Mouse (Mus musculus): ENCODE measurements around the gene Magea2. TPM values are rescaled to one million over a fixed set of nuclear protein-coding genes. Genes with fewer than 3 reads are reported as not detected.
"Not testable (repeated sequence)": the region's sequence is repeated elsewhere in the genome, so short reads cannot be mapped to it uniquely, and the experiment has no call there.

The Magea2 gene
- not detected in 2 replicates for polyA plus RNA-seq (2015; fragmentation: Nextera tagmentation; extraction: Ambion mirVana)

DNA sequence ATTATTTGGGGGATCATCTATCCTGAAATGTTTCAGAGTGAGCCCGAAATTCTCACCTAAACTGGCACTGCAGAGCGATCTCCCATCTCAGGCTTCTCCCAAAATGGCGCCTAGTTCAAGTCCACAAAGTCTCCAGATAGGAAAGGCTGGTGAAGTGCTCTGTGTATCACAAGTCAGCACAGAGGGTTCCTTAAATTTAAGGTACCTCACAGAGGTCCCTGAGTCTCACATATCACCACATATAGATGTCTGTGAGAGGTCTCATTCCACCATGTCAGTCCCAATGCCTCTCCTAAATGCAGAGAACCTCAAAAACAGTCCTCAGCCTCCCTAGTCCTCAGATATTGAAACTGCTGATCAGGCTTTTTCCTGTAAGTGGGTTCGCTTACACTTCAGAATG, at the start of gene Magea2:
Gene Magea2, minus strand, starts transcription at position 101 of the 400 bp plus-strand sequence.
- not testable (repeated sequence) for H3K27ac ChIP-seq (ENCODE audit: low read length); H3K9ac ChIP-seq (ENCODE audit: low read depth, low read length); H3K4me1 ChIP-seq (ENCODE audit: control insufficient read depth, insufficient read depth, low read length); H3K36me3 ChIP-seq (ENCODE audit: control insufficient read depth, insufficient read depth, low read length); H3K4me2 ChIP-seq (ENCODE audit: low read length); H3K4me3 ChIP-seq (ENCODE audit: low read depth, low read length); H3K27me3 ChIP-seq (ENCODE audit: control insufficient read depth, insufficient read depth, low read depth, low read length); H3K9me3 ChIP-seq (replicated peaks; ENCODE audit: control insufficient read depth, low read length, poor library complexity, severe bottlenecking); ATAC-seq
- 83% methylated on average over 3 of the region's 4 CpGs for WGBS

DNA sequence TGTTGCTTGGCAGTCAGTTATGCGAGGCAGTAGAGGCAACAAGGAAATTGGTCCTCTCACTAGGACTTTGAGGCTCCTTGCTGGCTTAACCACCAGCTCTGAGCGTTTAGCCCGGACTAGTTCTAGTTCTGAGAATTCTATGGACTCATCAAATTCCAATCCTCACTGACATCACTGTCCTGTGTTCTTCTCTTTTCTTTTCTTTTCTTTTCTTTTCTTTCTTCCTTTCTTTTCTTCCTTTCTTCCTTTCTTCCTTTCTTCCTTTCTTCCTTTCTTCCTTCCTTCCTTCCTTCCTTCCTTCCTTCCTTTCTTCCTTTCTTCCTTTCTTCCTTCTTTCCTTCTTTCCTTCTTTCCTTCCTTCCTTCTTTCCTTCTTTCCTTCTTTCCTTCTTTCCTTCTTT, 34.8 kb upstream of the Magea2 start, which contains the start of gene Cldn34b2:
Gene Cldn34b2, minus strand, starts transcription at position 101 of the 400 bp plus-strand sequence.
- H3K4me2 ChIP-seq (ENCODE audit: low read length); H3K4me3 ChIP-seq (ENCODE audit: low read depth, low read length); H3K9ac ChIP-seq (ENCODE audit: low read depth, low read length); H3K36me3 ChIP-seq (ENCODE audit: control insufficient read depth, insufficient read depth, low read length); H3K4me1 ChIP-seq (ENCODE audit: control insufficient read depth, insufficient read depth, low read length); H3K27me3 ChIP-seq (ENCODE audit: control insufficient read depth, insufficient read depth, low read depth, low read length); ATAC-seq; H3K27ac ChIP-seq (ENCODE audit: low read length); H3K9me3 ChIP-seq (replicated peaks; ENCODE audit: control insufficient read depth, low read length, poor library complexity, severe bottlenecking): not testable (repeated sequence)
- WGBS, result 76% methylated on average over 3 of the region's 3 CpGs

DNA sequence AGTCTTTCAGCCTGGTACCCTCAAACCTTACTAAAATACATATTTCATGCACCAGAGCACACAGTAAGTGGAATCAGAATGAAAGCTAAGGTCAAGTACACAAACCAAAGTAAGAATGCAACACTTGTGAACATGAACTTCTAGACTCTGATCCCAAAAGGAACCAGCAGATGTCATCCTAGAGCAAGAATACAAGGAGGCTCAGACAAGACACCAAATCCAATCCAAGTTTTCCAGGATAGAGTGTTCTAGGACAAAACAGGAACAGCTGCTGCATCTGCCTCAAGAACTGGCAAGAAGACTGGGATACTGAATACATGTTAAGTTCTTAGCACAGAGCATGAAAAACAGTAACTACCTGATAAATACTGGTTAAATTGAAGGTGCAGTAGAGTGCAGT, 4.6 kb upstream of the Magea2 start:
- no peak overlapping the region for H3K4me2 ChIP-seq (ENCODE audit: low read length)
- H3K9me3 ChIP-seq (replicated peaks; ENCODE audit: control insufficient read depth, low read length, poor library complexity, severe bottlenecking), result no peaks in the 10 kb centered on the region
- H3K36me3 ChIP-seq (ENCODE audit: control insufficient read depth, insufficient read depth, low read length), result no peaks in the 10 kb centered on the region
- no peak overlapping the region for H3K27ac ChIP-seq (ENCODE audit: low read length)
- no peaks in the 10 kb centered on the region for H3K4me1 ChIP-seq (ENCODE audit: control insufficient read depth, insufficient read depth, low read length)
- ATAC-seq, result no peak
- no peaks in the 10 kb centered on the region for H3K27me3 ChIP-seq (ENCODE audit: control insufficient read depth, insufficient read depth, low read depth, low read length)
- H3K9ac ChIP-seq (ENCODE audit: low read depth, low read length), result no peak overlapping the region
- H3K4me3 ChIP-seq (ENCODE audit: low read depth, low read length), result no peak overlapping the region

DNA sequence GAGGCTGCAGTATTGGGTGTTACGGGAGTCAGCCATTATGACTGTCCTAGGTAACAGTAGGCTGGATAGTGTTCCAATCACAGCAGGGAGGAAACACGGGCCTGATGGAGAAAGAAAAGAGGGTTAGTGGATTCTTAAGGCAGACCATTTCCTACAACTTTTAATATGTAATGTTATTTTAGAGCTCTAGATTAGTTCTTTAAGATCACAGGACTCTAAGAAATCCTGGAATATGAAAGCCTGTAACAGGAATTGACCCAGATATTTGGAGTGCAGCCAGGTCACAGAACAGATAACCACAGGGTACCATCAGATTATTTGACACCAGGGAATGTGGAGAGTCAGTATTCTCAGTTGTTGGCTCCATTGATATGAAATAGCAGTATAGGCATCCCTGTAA, 3.8 kb downstream of the Magea2 start, which contains the start of gene Magea1:
Gene Magea1, minus strand, starts transcription at position 101 of the 400 bp plus-strand sequence.
- ATAC-seq; H3K4me3 ChIP-seq (ENCODE audit: low read depth, low read length); H3K9me3 ChIP-seq (replicated peaks; ENCODE audit: control insufficient read depth, low read length, poor library complexity, severe bottlenecking); H3K27me3 ChIP-seq (ENCODE audit: control insufficient read depth, insufficient read depth, low read depth, low read length); H3K4me2 ChIP-seq (ENCODE audit: low read length); H3K36me3 ChIP-seq (ENCODE audit: control insufficient read depth, insufficient read depth, low read length); H3K27ac ChIP-seq (ENCODE audit: low read length); H3K9ac ChIP-seq (ENCODE audit: low read depth, low read length); H3K4me1 ChIP-seq (ENCODE audit: control insufficient read depth, insufficient read depth, low read length): not testable (repeated sequence)
- 88% methylated on average over 1 of the region's 2 CpGs for WGBS

DNA sequence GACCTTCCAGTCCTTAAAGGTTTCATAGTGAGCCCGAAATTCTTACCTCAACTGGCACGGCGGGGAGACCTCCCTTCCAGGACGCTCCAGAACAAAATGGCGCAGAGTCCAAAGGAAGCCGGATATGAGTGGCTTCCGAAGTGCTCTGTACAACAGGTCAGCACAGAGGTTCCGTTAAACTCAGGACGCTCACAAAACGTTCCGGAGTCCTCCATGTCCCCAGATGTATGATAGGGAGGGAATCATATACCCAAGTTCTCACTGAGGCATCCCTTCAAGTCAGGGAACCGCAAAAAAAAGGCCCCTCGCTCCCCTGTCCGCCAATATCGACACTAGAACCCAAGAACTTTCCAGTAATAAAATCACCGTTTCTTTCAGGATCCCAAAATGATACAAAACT, 30.4 kb downstream of the Magea2 start, which contains the start of gene Magea5:
Gene Magea5, minus strand, starts transcription at position 101 of the 400 bp plus-strand sequence.
- ATAC-seq; H3K4me3 ChIP-seq (ENCODE audit: low read depth, low read length); H3K36me3 ChIP-seq (ENCODE audit: control insufficient read depth, insufficient read depth, low read length); H3K27me3 ChIP-seq (ENCODE audit: control insufficient read depth, insufficient read depth, low read depth, low read length); H3K27ac ChIP-seq (ENCODE audit: low read length); H3K4me1 ChIP-seq (ENCODE audit: control insufficient read depth, insufficient read depth, low read length); H3K4me2 ChIP-seq (ENCODE audit: low read length); H3K9ac ChIP-seq (ENCODE audit: low read depth, low read length); H3K9me3 ChIP-seq (replicated peaks; ENCODE audit: control insufficient read depth, low read length, poor library complexity, severe bottlenecking): not testable (repeated sequence)
- 90% methylated on average over 13 of the region's 16 CpGs for WGBS

DNA sequence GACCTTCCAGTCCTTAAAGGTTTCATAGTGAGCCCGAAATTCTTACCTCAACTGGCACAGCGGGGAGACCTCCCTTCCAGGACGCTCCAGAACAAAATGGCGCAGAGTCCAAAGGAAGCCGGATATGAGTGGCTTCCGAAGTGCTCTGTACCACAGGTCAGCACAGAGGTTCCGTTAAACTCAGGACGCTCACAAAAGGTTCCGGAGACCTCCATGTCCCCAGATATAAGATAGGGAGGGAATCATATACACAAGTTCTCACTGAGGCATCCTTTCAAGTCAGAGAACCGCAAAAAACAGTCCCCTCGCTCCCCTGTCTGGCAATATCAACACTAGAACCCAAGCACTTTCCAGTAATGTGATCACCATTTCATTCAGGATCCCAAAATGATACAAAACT, 97.7 kb downstream of the Magea2 start, which contains the start of gene Magea8:
Gene Magea8, minus strand, starts transcription at position 101 of the 400 bp plus-strand sequence.
- H3K4me2 ChIP-seq (ENCODE audit: low read length); H3K4me1 ChIP-seq (ENCODE audit: control insufficient read depth, insufficient read depth, low read length); H3K27ac ChIP-seq (ENCODE audit: low read length); H3K4me3 ChIP-seq (ENCODE audit: low read depth, low read length); H3K9me3 ChIP-seq (replicated peaks; ENCODE audit: control insufficient read depth, low read length, poor library complexity, severe bottlenecking); H3K9ac ChIP-seq (ENCODE audit: low read depth, low read length); ATAC-seq; H3K27me3 ChIP-seq (ENCODE audit: control insufficient read depth, insufficient read depth, low read depth, low read length); H3K36me3 ChIP-seq (ENCODE audit: control insufficient read depth, insufficient read depth, low read length): not testable (repeated sequence)
- 86% methylated on average over 9 of the region's 11 CpGs for WGBS

Other genes starting within 250 kb of the Magea2 start
- gene Cldn34b1, start 203.4 kb downstream of the Magea2 start, polyA plus RNA-seq (2015; fragmentation: Nextera tagmentation; extraction: Ambion mirVana), result not detected in 2 replicates
- gene Magea6, start 157.7 kb downstream of the Magea2 start, polyA plus RNA-seq (2015; fragmentation: Nextera tagmentation; extraction: Ambion mirVana), result not detected in 2 replicates
- gene Magea3, start 144.2 kb downstream of the Magea2 start, polyA plus RNA-seq (2015; fragmentation: Nextera tagmentation; extraction: Ambion mirVana), result not detected in 2 replicates
- not detected in 2 replicates for gene Magea8, start 97.8 kb downstream of the Magea2 start, polyA plus RNA-seq (2015; fragmentation: Nextera tagmentation; extraction: Ambion mirVana)
- gene Magea5, start 30.5 kb downstream of the Magea2 start, polyA plus RNA-seq (2015; fragmentation: Nextera tagmentation; extraction: Ambion mirVana), result not detected in 2 replicates
- gene Magea1, start 3.9 kb downstream of the Magea2 start, polyA plus RNA-seq (2015; fragmentation: Nextera tagmentation; extraction: Ambion mirVana), result not detected in 2 replicates
- not detected in 2 replicates for gene Cldn34b2, start 34.7 kb upstream of the Magea2 start, polyA plus RNA-seq (2015; fragmentation: Nextera tagmentation; extraction: Ambion mirVana)
- gene Sat1, start 122.8 kb upstream of the Magea2 start, polyA plus RNA-seq (2015; fragmentation: Nextera tagmentation; extraction: Ambion mirVana), result 79.4 and 80.4 TPM in 2 replicates
- 46.9 and 49.9 TPM in 2 replicates for gene Acot9, start 168.8 kb upstream of the Magea2 start, polyA plus RNA-seq (2015; fragmentation: Nextera tagmentation; extraction: Ambion mirVana)
- 79.1 and 82.7 TPM in 2 replicates for gene Prdx4, start 247.1 kb upstream of the Magea2 start, polyA plus RNA-seq (2015; fragmentation: Nextera tagmentation; extraction: Ambion mirVana)

Data from midbrain, embryonic 16.5 days (tissue).